Mouse (Mus musculus): ENCODE measurements around the gene Plekhm1. TPM values are rescaled to one million over a fixed set of nuclear protein-coding genes. Genes with fewer than 3 reads are reported as not detected.
"Not testable (repeated sequence)": the region's sequence is repeated elsewhere in the genome, so short reads cannot be mapped to it uniquely, and the experiment has no call there.

Gene Plekhm1
- 18.5 and 19.1 TPM in 2 replicates for polyA plus RNA-seq (2012; rRNA removed)

DNA sequence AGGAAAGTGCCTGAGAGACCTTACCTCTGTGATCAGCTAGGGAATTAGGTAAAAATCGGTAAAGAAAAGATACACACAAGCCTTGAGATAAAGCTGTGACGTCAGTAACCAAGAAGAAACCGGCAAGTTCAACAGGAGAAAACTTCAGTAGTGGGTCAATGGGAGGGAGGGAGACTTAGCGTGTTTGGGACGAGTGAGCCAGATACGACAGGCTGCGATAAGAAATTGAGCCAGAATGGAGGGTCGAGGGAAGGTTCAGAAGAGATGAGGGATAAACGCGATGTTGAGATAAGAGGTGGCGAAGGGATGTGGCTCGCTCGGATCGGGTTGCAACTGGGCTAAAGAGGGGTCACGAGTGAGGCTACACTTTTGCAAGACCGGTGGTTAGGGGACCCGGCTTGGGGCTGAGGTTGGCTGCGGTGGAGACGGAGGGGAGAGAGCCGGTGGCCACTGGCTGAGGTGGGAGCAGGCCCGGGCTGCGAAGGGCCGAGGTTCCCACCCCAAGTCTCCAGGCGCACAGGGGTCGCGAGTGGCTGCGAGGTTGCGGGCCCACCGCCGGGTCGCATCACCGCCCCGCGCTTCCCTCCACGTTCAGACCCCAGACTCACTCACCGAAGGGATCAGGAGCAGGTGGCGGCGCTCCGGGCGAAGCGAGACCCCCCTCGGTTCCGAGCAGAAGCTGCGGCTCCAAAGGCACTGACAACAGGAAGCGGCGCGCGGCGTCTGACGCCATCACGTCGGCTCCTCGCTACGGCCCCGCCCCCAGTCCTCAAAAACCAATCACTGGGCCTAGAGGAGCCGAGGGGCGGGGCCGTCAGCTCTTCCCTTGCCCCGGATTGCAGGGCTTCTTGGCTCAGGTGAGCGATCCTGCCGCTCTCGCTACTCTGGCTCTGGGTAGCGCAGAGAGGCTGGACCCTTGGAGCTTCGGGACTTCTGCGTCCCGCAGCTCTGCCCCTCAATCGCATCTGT lies at the start of gene Plekhm1:
Plekhm1 (minus strand) TSS at position 707 of the 969 bp plus-strand sequence.
- TF ChIP-seq POLR2A (IDR thresholded peaks at IDR 0.05; ENCODE audit: borderline replicate concordance, insufficient read depth, low read length): peak; percentile 85
- no peak for TF ChIP-seq CTCF (IDR thresholded peaks at IDR 0.05; ENCODE audit: borderline replicate concordance, insufficient read depth, low read depth, low read length)
- peak within 1 kb of the TSS; percentile 89 for H3K4me3 ChIP-seq (replicated peaks; ENCODE audit: insufficient read depth, low read depth, low read length)
- peaks cover 4% of the 10 kb centered on the region; the same call in 1 of the 2 replicates for H3K4me1 ChIP-seq (ENCODE audit: control insufficient read depth, insufficient read depth, low read length)
- H3K27me3 ChIP-seq (ENCODE audit: control insufficient read depth, insufficient read depth, low read length): no peaks in the 10 kb centered on the region
- under 1% methylated on average over 67 of the region's 67 CpGs for WGBS
- DNase-seq: peak; percentile 96 to 97
- peak within 1 kb of the TSS; percentile 36 for H3K27ac ChIP-seq (ENCODE audit: insufficient read depth, low read length)

DNA sequence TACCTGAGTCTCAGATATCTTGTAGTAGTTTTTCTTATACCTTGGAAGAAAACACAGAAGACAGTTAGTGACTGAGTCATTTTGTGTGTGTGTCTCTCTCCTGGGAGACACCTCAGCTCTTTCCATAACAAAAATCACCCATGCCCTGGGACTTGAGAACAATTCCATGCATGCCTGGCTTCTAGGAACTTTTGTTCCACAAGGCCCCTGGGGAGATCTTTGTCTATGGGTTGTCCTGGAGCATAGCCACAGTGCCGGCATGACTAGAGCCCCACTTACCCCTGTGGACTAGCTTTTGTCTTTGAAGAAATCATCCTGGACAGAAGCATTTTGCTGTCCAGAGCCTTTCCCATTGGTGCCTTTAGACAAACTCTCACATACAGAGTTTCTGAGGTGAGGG lies 38.6 kb upstream of the Plekhm1 start:
- 25% methylated on average over 1 of the region's 1 CpGs for WGBS
- not testable (repeated sequence) for H3K4me1 ChIP-seq (ENCODE audit: control insufficient read depth, insufficient read depth, low read length); H3K27ac ChIP-seq (ENCODE audit: insufficient read depth, low read length); H3K4me3 ChIP-seq (replicated peaks; ENCODE audit: insufficient read depth, low read depth, low read length); DNase-seq; H3K27me3 ChIP-seq (ENCODE audit: control insufficient read depth, insufficient read depth, low read length)

DNA sequence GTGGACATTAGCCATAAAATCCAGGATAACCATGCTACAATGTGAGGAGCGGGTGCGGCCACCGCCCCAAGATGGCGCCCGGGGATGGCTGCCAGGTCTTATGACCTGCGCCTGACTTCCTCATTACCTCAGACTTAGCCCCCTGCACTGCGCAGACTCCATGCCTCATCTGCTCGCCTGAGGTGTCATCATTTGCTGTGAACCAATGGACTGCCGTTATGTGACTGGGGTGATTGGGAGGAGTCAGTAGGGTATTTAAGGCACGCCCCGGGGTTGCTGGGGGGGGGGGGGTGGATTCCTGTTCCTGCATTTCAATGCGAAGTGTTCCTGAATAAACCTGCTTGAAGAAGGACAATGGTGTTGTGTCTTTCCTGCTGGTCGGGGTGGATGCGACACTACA lies 37.2 kb upstream of the Plekhm1 start:
- not testable (repeated sequence) for H3K27ac ChIP-seq (ENCODE audit: insufficient read depth, low read length); DNase-seq; H3K27me3 ChIP-seq (ENCODE audit: control insufficient read depth, insufficient read depth, low read length); H3K4me3 ChIP-seq (replicated peaks; ENCODE audit: insufficient read depth, low read depth, low read length); H3K4me1 ChIP-seq (ENCODE audit: control insufficient read depth, insufficient read depth, low read length)
- 93% methylated on average over 14 of the region's 14 CpGs for WGBS

DNA sequence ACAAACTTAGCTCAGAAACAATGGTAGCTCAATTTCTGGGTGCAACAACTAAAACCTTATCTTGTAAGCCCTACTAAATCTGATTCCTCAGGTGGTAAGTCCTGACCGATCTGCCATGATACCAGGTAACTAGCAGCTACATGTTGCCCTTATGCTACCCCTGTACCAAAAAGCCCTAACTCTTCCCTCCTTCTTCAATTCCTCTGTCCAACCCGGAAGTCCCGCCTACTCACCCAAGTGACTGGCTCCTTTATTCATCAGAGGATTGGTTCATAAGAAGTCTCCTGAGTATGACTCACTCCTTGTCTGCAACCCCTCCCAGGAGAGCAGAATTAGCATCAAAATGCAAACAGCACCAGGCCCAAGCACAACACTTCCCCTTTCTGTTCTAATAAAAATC lies 31.2 kb upstream of the Plekhm1 start:
- DNase-seq: no peak
- H3K4me1 ChIP-seq (ENCODE audit: control insufficient read depth, insufficient read depth, low read length): no peaks in the 10 kb centered on the region
- WGBS: 97% methylated on average over 3 of the region's 3 CpGs
- no peak overlapping the region for H3K27ac ChIP-seq (ENCODE audit: insufficient read depth, low read length)
- no peak for TF ChIP-seq CTCF (IDR thresholded peaks at IDR 0.05; ENCODE audit: borderline replicate concordance, insufficient read depth, low read depth, low read length)
- TF ChIP-seq POLR2A (IDR thresholded peaks at IDR 0.05; ENCODE audit: borderline replicate concordance, insufficient read depth, low read length): no peak
- no peaks in the 10 kb centered on the region for H3K27me3 ChIP-seq (ENCODE audit: control insufficient read depth, insufficient read depth, low read length)
- H3K4me3 ChIP-seq (replicated peaks; ENCODE audit: insufficient read depth, low read depth, low read length): no peak overlapping the region

DNA sequence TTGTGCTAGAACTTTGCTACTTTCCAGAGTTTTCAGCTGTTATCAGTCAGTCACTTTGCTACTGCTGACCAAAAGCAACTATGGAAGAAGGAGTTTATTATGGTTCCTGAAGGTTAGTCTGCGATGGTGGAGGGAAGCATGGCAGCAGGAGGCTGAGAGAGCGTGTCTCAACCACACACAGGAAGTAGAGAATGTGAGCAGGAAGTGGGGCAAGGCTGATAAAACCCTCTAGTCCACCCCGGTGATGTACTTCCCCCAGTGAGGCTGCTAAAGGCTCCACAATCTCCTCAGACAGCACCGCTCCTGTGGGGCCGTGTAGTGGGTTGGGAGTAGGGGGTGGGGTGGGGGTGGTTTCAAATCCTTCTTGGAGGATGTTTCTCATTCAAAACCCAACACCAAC lies 23.8 kb upstream of the Plekhm1 start:
- H3K4me3 ChIP-seq (replicated peaks; ENCODE audit: insufficient read depth, low read depth, low read length): no peak overlapping the region
- no peak overlapping the region for H3K27ac ChIP-seq (ENCODE audit: insufficient read depth, low read length)
- no peak for TF ChIP-seq POLR2A (IDR thresholded peaks at IDR 0.05; ENCODE audit: borderline replicate concordance, insufficient read depth, low read length)
- no peak for TF ChIP-seq CTCF (IDR thresholded peaks at IDR 0.05; ENCODE audit: borderline replicate concordance, insufficient read depth, low read depth, low read length)
- no peak for DNase-seq
- H3K4me1 ChIP-seq (ENCODE audit: control insufficient read depth, insufficient read depth, low read length): no peaks in the 10 kb centered on the region
- WGBS: 92% methylated on average over 5 of the region's 5 CpGs
- H3K27me3 ChIP-seq (ENCODE audit: control insufficient read depth, insufficient read depth, low read length): no peaks in the 10 kb centered on the region

DNA sequence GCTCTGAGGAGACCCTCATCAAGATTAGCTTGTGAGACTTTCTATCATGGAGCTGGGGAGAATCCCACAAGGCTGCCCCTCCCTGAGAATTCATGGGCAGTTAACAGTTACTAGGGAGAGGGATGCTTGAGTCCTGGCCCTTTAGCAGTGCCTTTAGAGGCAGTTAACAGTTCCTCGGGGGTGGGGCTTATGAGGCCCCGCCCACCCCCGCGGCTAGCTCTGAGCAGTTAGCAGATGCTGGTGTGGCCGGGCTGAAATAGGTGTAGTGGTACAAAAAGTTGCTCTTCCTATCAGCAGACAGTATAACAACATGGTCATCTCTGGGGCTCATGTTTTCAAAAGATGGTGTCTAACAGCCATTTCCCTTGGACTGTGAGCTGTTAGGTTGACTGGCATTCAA lies 12.5 kb upstream of the Plekhm1 start:
- TF ChIP-seq CTCF (IDR thresholded peaks at IDR 0.05; ENCODE audit: borderline replicate concordance, insufficient read depth, low read depth, low read length) (no peak), POLR2A (IDR thresholded peaks at IDR 0.05; ENCODE audit: borderline replicate concordance, insufficient read depth, low read length) (no peak)
- whole genome bisulfite sequencing: 32% methylated on average over 5 of the region's 5 CpGs
- Histone ChIP-seq H3K27me3 (ENCODE audit: control insufficient read depth, insufficient read depth, low read length) (no peaks in the 10 kb centered on the region), H3K4me3 (replicated peaks; ENCODE audit: insufficient read depth, low read depth, low read length) (no peak overlapping the region), H3K27ac (ENCODE audit: insufficient read depth, low read length) (no peak overlapping the region), H3K4me1 (ENCODE audit: control insufficient read depth, insufficient read depth, low read length) (no peaks in the 10 kb centered on the region)
- no peak for DNase-seq

DNA sequence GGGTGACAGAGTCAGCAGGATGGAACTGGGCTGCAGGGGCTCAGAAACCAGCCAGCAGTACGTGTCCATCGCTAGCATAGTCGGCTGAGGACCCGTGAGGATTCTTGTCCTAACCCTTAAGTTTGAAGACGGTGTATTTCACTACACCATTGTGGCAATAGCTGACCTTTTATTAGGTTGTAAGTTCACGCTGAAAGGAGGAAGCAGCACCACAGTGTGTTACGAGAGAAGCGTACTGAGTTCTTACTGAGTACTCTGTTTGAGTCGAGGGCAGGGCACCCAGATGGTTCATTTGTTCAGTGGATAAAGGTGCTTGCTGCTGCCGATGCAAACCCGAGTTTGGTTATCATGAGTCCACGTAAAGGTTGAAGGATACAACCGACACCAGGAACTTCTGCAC lies 7.2 kb upstream of the Plekhm1 start:
- WGBS: 81% methylated on average over 13 of the region's 13 CpGs
- Histone ChIP-seq H3K27me3 (ENCODE audit: control insufficient read depth, insufficient read depth, low read length) (no peaks in the 10 kb centered on the region), H3K27ac (ENCODE audit: insufficient read depth, low read length) (no peak overlapping the region), H3K4me1 (ENCODE audit: control insufficient read depth, insufficient read depth, low read length) (no peaks in the 10 kb centered on the region), H3K4me3 (replicated peaks; ENCODE audit: insufficient read depth, low read depth, low read length) (no peak overlapping the region)
- no peak for DNase-seq
- no peak for TF ChIP-seq CTCF (IDR thresholded peaks at IDR 0.05; ENCODE audit: borderline replicate concordance, insufficient read depth, low read depth, low read length)
- TF ChIP-seq POLR2A (IDR thresholded peaks at IDR 0.05; ENCODE audit: borderline replicate concordance, insufficient read depth, low read length): no peak

DNA sequence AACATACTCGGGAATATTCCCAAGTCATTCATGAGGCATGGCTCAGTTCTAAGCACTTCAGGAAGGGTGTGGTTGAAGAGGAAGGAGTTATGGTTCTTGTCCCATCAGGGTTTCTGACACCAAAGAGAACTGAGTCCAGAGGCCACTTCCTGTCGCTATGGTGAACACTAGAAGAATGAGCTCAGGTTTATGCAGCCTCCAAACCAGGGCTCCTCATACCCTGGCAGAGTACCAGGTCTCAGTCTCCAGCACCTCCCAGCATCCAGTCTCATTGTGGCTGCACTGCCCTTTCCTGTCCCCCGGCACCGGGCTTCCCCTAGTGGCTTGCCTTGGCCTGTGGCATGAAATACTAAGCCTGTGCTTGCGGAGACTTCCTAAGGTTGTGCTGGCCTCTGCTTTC lies 6.7 kb upstream of the Plekhm1 start:
- Histone ChIP-seq H3K4me3 (replicated peaks; ENCODE audit: insufficient read depth, low read depth, low read length) (no peak overlapping the region), H3K4me1 (ENCODE audit: control insufficient read depth, insufficient read depth, low read length) (no peaks in the 10 kb centered on the region), H3K27me3 (ENCODE audit: control insufficient read depth, insufficient read depth, low read length) (no peaks in the 10 kb centered on the region), H3K27ac (ENCODE audit: insufficient read depth, low read length) (no peak overlapping the region)
- WGBS: 74% methylated on average over 5 of the region's 5 CpGs
- no peak for DNase-seq
- no peak for TF ChIP-seq CTCF (IDR thresholded peaks at IDR 0.05; ENCODE audit: borderline replicate concordance, insufficient read depth, low read depth, low read length)
- TF ChIP-seq POLR2A (IDR thresholded peaks at IDR 0.05; ENCODE audit: borderline replicate concordance, insufficient read depth, low read length): no peak
